Mouse (Mus musculus) macrophage (primary cell): ENCODE results near the gene Cyb5r2. TPM values are rescaled to one million over a fixed set of nuclear protein-coding genes. Genes with fewer than 3 reads are reported as not detected.

Experiments
- H3K27ac ChIP-seq: fragments of 350-480 bp; formaldehyde crosslinking; 2 replicates; pipeline ENCODE4 v1.9.0; 2021
- H3K36me3 ChIP-seq: fragments of 350-480 bp; formaldehyde crosslinking; 2 replicates; pipeline ENCODE4 v1.9.0; 2021; ENCODE audit errors: inconsistent target
- H3K4me3 ChIP-seq: fragments of 350-480 bp; formaldehyde crosslinking; 2 replicates; pipeline ENCODE4 v1.9.0; 2021; ENCODE audit errors: inconsistent target
- H3K79me2 ChIP-seq: fragments of 350-480 bp; formaldehyde crosslinking; 2 replicates; pipeline ENCODE4 v1.9.0; 2021; ENCODE audit errors: inconsistent target
- WGBS: methylation state at CpG from one replicate; pipeline ENCODE4 v1.1.7; 2026; ENCODE audit warnings: inconsistent platforms; ENCODE audit not compliant: missing documents; 5-methylcytosine and 5-hydroxymethylcytosine counted together
- polyA plus RNA-seq: library from polyadenylated mRNA; stranded (reverse); fragments of 250-400 nt; gene quantifications from 3 replicates; pipeline ENCODE4 v1.2.4, GENCODE M21; 2018; ENCODE audit warnings: inconsistent platforms

Cyb5r2 gene
- polyA plus RNA-seq, 1 experiment from 2014 or later, result not detected

GRCm38 (mm10) chr7:107746036-107746435, 11.8 kb downstream of the Cyb5r2 start:
- Histone ChIP-seq H3K27ac (no peak overlapping the region), H3K4me3 (no peak overlapping the region), H3K36me3 (peaks cover 39% of the 10 kb centered on the region), H3K79me2 (no peaks in the 10 kb centered on the region)
- WGBS, result 88% methylated on average over 8 of the region's 8 CpGs

GRCm38 (mm10) chr7:107745111-107745510, 12.7 kb downstream of the Cyb5r2 start:
- H3K36me3 ChIP-seq, result peaks cover 48% of the 10 kb centered on the region
- WGBS, result 95% methylated on average over 2 of the region's 2 CpGs

GRCm38 (mm10) chr7:107744454-107744853, 13.4 kb downstream of the Cyb5r2 start:
- Histone ChIP-seq H3K36me3 (peaks cover 54% of the 10 kb centered on the region), H3K79me2 (no peaks in the 10 kb centered on the region), H3K4me3 (no peak overlapping the region), H3K27ac (no peak overlapping the region)
- WGBS, result 93% methylated on average over 4 of the region's 4 CpGs

More at GRCm38 (mm10) chr7:107745111-107745510, 12.7 kb downstream of the Cyb5r2 start:
- Histone ChIP-seq H3K79me2 (no peaks in the 10 kb centered on the region), H3K27ac (no peak overlapping the region), H3K4me3 (no peak overlapping the region)

- WGBS, result 95% methylated on average over 10 of the region's 10 CpGs
- Histone ChIP-seq H3K36me3 (peaks cover 67% of the 10 kb centered on the region), H3K79me2 (no peaks in the 10 kb centered on the region)
Observed at GRCm38 (mm10) chr7:107742963-107743465, 14.8 kb downstream of the Cyb5r2 start.

GRCm38 (mm10) chr7:107738726-107739125, 19.1 kb downstream of the Cyb5r2 start:
- Histone ChIP-seq H3K36me3 (peaks cover 49% of the 10 kb centered on the region), H3K79me2 (no peaks in the 10 kb centered on the region), H3K27ac (no peak overlapping the region), H3K4me3 (no peak overlapping the region)
- WGBS, result 57% methylated on average over 2 of the region's 2 CpGs

More at GRCm38 (mm10) chr7:107742963-107743465, 14.8 kb downstream of the Cyb5r2 start:
- H3K27ac ChIP-seq, result no peak overlapping the region
- H3K4me3 ChIP-seq, result no peak overlapping the region

GRCm38 (mm10) chr7:107733162-107733561, 24.7 kb downstream of the Cyb5r2 start:
- peaks cover 41% of the 10 kb centered on the region for H3K36me3 ChIP-seq
- no peaks in the 10 kb centered on the region for H3K79me2 ChIP-seq
- WGBS, result 77% methylated on average over 2 of the region's 2 CpGs

GRCm38 (mm10) chr7:107730587-107730986, 27.2 kb downstream of the Cyb5r2 start:
- no peak overlapping the region for H3K27ac ChIP-seq
- 98% methylated on average over 8 of the region's 10 CpGs for WGBS
- H3K4me3 ChIP-seq, result no peak overlapping the region
- no peaks in the 10 kb centered on the region for H3K79me2 ChIP-seq
- H3K36me3 ChIP-seq, result peaks cover 42% of the 10 kb centered on the region; the same call in 1 of the 2 replicates

More at GRCm38 (mm10) chr7:107733162-107733561, 24.7 kb downstream of the Cyb5r2 start:
- H3K27ac ChIP-seq, result no peak overlapping the region
- no peak overlapping the region for H3K4me3 ChIP-seq

GRCm38 (mm10) chr7:107727538-107727937, 30.3 kb downstream of the Cyb5r2 start:
- H3K36me3 ChIP-seq, result peaks cover 62% of the 10 kb centered on the region
- WGBS, result 85% methylated on average over 3 of the region's 3 CpGs
- no peak overlapping the region for H3K27ac ChIP-seq
- H3K4me3 ChIP-seq, result no peak overlapping the region
- H3K79me2 ChIP-seq, result no peaks in the 10 kb centered on the region

- H3K4me3 ChIP-seq, result no peak overlapping the region
- H3K36me3 ChIP-seq, result peaks cover 68% of the 10 kb centered on the region
- H3K79me2 ChIP-seq, result no peaks in the 10 kb centered on the region
- 92% methylated on average over 4 of the region's 4 CpGs for WGBS
- no peak overlapping the region for H3K27ac ChIP-seq
Observed at GRCm38 (mm10) chr7:107722536-107722935, 35.3 kb downstream of the Cyb5r2 start.

- no peak overlapping the region for H3K27ac ChIP-seq
- WGBS, result 100% methylated on average over 1 of the region's 1 CpGs
- H3K79me2 ChIP-seq, result no peaks in the 10 kb centered on the region
- no peak overlapping the region for H3K4me3 ChIP-seq
- peaks cover 74% of the 10 kb centered on the region for H3K36me3 ChIP-seq
Observed at GRCm38 (mm10) chr7:107720771-107721170, 37.1 kb downstream of the Cyb5r2 start.

- no peak overlapping the region for H3K4me3 ChIP-seq
- peaks cover 24% of the 10 kb centered on the region for H3K36me3 ChIP-seq
- H3K27ac ChIP-seq, result no peak overlapping the region
- H3K79me2 ChIP-seq, result no peaks in the 10 kb centered on the region
- 89% methylated on average over 5 of the region's 5 CpGs for WGBS
Observed at GRCm38 (mm10) chr7:107714067-107714466, 43.8 kb downstream of the Cyb5r2 start.

- Histone ChIP-seq H3K36me3 (0 out of 2 replicates have a peak, but pooled peaks cover 11% of the 10 kb centered on the region), H3K79me2 (no peaks in the 10 kb centered on the region), H3K4me3 (no peak overlapping the region), H3K27ac (no peak overlapping the region)
- WGBS, result 93% methylated on average over 6 of the region's 6 CpGs
Observed at GRCm38 (mm10) chr7:107712743-107713142, 45.1 kb downstream of the Cyb5r2 start.

GRCm38 (mm10) chr7:107708491-107709112, 49.2 kb downstream of the Cyb5r2 start:
- H3K36me3 ChIP-seq, result no peaks in the 10 kb centered on the region
- WGBS, result 14% methylated on average over 10 of the region's 10 CpGs
- no peaks in the 10 kb centered on the region for H3K79me2 ChIP-seq
- H3K27ac ChIP-seq, result no peak overlapping the region
- no peak overlapping the region for H3K4me3 ChIP-seq

- Histone ChIP-seq H3K27ac (no peak overlapping the region), H3K36me3 (peaks cover 1% of the 10 kb centered on the region; the same call in 1 of the 2 replicates), H3K79me2 (no peaks in the 10 kb centered on the region), H3K4me3 (no peak overlapping the region)
- WGBS, result 3% methylated on average over 9 of the region's 9 CpGs
Observed at GRCm38 (mm10) chr7:107707650-107708049, 50.2 kb downstream of the Cyb5r2 start.

- H3K36me3 ChIP-seq, result peaks cover 12% of the 10 kb centered on the region; the same call in 1 of the 2 replicates
- 88% methylated on average over 5 of the region's 5 CpGs for WGBS
- no peak overlapping the region for H3K27ac ChIP-seq
- no peaks in the 10 kb centered on the region for H3K79me2 ChIP-seq
- no peak overlapping the region for H3K4me3 ChIP-seq
Observed at GRCm38 (mm10) chr7:107705941-107706340, 51.9 kb downstream of the Cyb5r2 start.
